Mouse (Mus musculus) CD8-positive naive resting alpha-beta T cell, adult 2 months (primary cell): ENCODE data around the gene Cyp2d11.
A peak's percentile ranks its signal among the peaks of the same experiment; 100 is the strongest.
"Not testable (repeated sequence)": the region's sequence is repeated elsewhere in the genome, so short reads cannot be mapped to it uniquely, and the experiment has no call there.

Experiments
- DNase-seq, 2 experiments: peaks; one replicate each; pipeline ENCODE4 v3.0.0; 2022; ENCODE audit warnings: low read depth in 2 of 2, low spot score in 2 of 2

Gene Cyp2d11

DNA sequence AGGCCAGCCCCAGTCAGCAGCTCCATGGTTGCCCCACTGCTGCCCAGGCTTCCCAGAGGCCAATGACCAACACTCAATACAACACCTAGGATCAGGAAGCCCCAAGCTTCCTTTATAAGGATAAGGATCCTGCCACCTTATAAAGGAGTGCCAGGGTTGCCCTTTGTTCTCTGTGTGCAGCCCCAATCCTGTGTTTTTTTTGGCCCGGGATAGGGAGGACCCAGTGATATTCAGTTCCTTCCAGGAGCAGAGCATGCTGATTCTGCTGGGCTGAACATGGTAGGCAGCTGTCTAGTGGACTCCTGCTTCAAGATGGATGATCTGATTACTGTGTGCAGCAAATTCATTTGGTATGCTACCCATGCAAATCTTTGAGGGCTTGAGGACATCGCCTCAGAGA is at the start of gene Cyp2d11:
TSS of gene Cyp2d11 (minus strand) at position 101 of the 400 bp plus-strand sequence.
- DNase-seq = not testable (repeated sequence)

DNA sequence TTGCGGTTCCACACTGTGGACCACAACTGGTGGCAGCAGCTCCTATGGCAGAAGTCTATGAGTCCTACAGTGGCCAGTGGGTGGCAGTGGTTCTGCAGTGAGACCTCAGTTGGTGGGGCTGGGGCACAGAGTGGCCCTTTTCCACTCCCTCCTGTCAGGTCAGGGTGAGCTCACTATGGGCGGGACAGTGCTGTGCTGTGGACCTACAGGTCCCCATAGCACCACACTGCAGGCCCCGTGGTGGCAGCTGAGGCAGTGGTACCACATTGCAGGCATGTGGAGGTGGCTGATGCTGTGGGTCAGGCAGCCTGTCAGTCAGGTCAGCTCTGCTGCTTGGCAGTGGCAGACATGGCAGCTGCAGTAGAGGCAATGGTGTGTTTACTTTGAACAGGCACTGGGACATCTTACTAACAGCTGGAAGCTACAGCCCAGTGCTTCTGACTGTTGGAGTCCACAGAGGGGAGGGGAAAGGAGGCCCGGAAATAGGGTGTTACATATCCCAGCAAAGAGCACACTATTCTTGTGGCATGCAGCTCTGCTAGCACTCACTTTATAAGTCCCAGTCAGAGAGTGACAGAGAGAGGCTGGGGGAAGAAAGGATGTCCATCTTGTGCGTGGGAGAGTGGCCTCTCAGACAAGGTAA is 44.3 kb upstream of the Cyp2d11 start:
- DNase-seq = no peak

DNA sequence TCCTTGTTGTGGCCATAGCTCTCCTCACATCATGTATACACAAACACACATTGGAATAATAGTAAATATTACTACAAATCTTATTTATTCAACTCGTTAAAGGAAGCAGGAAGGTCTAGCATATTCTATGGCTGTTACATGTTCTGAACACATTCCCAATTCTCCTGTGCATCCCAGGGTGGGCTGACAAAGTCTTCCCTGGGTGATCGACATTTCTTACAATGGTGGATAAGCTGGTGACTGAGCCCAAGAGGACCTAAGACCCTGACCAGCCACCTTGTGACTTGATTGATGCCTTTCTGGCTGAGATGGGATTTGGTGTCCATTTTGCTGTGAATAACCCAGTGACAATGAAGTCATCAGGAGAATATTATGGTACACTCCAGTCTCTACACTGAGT is 41.8 kb upstream of the Cyp2d11 start:
- DNase-seq = no peak

DNA sequence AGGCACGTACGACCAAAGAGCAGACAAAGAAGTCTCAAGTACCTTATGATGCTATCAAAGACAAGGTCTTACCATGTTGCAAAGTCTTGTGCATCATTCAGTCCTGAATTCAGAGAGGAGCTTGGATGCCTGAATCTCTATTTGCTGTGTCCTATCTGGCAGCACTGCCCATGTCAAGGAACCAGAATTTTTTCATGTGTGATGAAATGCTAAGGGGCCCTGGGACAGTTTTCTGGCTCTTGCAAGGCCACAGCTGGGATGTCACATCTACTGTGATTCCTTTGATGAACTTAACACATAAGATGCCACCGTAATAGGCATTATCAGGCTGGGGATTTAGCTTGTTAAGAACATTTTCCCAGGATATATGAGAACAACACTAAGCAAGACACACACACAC is 41.2 kb upstream of the Cyp2d11 start:
- DNase-seq = no peak

DNA sequence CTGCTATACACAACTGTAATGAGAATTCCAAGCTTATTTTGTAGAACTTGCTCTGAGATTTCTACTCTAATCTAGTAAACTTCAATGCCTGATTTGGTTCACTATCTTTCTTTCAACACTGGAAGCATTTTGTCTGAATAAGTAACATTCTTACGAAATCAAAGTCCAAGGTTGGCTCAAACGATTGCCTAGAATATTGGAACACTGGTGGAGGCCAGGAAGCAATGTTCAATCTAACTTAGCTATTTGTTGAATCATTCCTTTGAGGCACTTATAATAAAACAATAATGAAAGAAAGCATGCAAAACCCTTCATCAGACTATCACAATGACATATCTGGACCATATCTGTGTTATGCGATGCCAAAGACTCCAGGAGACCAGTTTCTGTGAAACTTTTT is 40.7 kb upstream of the Cyp2d11 start:
- DNase-seq = no peak

DNA sequence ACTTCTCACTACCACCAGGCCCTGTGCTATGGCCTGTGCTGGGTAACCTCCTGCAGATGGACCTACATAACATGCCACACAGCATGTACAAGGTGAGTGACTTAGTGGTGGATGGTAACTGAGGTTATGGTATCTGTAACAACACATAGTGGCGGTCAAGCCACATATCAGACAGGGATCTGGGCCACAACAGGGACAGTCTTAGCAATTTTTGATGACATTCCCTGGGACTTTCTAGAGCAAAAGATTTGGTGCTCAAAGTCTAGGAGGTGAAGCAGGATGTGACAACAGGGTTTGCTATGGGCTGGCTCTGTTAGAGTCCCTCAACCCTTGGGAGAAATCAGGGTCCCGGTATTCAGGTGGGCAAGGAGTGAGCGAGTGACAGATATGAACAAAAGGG is 39.8 kb upstream of the Cyp2d11 start:
- DNase-seq = no peak

DNA sequence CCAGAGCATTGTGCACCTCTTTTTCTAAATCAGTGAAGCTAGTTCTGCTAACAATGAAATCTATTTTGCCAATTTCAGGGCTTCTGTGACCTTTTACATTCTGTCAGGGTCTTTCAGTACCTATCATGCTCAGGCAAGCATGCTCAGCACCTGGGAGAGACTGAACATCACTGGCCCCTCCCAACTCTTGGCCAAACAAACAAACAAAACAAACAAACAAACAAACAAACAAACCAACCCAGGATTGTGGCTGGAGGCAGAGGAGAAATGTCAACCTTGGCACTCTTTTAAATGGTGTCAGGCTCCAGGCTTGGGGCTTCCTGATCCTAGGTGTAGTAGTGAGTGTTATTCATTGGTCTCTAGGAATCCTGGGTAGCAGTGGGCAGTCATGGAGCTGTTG is 39.3 kb upstream of the Cyp2d11 start, which contains the start of gene Cyp2d9:
TSS of gene Cyp2d9 (plus strand) at position 301 of the 400 bp plus-strand sequence.
- DNase-seq = no peak

DNA sequence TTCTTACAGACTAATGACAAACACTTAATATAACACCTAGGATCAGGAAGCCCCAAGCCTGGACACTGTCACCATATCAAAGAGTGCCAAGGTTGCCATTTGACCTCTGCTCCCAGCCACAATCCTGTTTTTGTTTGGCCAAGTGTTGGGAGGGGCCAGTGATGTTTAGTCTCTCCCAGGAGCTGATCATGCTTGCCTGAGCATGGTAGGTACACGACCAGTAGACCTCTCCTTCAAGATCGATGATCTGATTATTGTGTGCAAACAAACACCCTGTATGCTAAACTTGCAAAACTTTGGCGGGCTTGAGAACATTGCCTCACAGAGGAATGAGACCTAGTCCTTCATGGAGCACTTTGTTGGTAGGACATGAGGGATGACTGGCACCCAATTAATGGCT is 29.6 kb upstream of the Cyp2d11 start:
- DNase-seq = no peak

DNA sequence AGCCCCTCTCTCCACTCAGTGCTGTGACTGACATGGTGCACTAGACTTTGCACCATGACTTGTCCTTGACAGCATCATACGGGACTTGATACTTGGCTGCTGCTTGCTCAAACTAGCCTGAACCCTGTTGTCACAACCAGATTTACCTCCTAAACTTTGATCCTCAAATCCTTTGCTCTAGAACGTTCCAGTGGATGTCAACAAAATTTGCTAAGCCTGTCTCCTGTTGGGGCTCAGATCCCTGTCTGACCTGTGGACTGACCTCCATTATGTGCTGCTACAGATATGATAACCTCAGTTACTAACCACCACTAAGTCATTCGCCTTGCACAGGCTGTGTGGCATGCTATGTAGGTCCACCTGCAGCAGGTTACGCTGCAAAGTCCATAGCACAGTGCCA is 29.1 kb upstream of the Cyp2d11 start:
- no peak for DNase-seq

DNA sequence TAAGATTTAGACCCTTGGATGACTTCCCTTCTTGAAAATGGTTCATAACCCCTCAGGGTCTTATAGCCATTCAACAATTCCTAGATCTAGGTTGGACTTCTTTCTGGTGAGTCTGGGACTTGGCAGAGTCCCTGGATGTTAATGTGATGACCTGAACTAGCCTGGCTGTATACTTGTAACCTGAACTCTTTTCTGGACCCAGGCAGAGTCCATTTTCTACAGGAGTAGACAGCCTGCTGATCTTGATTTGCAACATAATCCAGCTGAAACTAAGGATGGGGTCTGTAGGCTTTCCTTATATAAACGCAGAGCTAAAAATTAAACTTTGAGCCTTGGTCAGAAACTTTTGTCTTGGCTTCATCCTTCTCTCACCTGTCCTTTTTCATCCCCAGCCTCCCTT is 24.8 kb upstream of the Cyp2d11 start:
- DNase-seq = no peak

DNA sequence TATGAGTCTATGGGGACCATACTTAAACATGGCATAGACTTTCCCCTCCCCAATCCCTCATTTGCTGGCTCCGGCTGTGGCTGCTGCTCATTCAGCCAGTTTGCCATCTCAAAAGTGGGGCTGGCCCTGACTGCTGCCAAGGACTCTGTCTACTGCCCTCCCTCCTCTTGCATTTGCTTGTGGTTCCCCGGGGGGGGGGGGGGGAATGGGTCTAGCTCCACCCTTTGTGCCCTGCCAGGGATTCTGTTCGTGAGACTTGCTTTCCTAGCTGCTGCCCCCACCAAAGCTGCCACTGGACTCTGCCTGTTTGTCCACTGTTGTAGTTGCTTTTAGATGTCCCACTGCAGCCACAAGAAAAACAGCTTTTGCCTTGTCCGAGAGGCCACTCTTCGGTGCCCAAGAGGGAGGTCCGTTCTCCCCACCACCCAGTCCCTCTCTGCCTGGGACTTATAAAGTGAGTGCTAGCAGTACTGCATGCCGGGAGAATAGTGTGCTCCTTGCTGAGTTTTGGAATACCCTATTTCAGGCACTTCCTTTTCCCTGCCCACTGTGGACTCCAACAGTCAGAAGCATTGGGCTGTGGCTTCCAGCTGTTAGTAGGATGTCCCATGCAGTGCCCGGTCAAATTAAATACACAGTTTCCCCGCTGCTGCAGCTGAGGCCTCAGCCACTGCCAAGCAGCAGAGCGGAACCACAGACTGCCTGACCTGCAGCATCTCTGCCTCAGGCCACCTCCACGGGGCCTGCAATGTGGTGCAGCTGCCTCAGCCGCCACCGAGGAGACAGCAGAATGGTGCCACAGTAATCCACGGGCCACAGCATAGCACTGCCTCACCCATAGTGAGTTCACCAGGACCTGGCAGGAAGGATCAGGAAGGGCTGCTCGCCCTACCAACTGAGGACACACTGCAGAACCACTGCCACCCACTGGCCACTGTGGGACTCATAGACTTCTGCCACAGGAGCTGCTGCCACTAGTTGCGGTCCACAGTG is 23.3 kb upstream of the Cyp2d11 start:
- DNase-seq = peak; percentile 60 to 70

DNA sequence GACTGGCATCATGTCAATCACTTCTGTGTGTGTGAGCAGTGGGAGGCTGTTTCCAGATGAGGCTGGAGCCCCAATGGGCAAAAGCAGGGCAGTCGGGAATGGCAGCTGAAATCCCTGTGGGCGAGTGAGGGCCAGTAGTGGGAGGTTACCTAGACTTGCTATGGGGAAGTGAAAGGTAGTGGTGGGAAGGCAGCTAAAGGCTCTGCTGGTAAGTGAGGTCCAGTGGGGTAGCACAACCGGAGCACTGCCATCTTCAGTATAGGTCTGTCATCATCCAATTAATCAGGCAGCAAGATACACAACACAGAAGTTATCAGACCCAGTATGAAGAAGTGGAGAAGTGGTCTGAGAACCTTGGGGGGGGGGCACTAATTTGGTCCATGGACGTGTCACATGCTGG is 13.7 kb upstream of the Cyp2d11 start:
- no peak for DNase-seq

DNA sequence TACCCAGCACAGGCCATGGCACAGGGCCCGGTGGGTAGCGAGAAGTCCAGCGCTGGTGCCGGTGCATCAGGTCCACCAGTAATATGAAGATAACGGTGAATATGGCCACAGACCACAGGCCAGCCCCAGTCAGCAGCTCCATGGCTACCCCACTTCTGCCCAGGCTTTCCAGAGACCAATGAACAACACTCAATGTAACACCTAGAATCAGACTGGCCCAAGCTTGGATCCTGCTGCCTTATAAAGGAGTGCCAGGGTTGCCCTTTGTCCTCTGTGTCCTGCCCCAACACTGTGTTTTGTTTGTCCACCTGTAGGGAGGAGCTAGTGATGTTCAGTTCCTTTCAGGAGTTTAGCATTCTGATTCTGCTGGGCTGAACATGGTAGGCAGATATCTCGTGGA is 13.2 kb upstream of the Cyp2d11 start, which contains the start of gene Cyp2d10:
TSS of gene Cyp2d10 (minus strand) at position 215 of the 400 bp plus-strand sequence.
- DNase-seq = no peak

DNA sequence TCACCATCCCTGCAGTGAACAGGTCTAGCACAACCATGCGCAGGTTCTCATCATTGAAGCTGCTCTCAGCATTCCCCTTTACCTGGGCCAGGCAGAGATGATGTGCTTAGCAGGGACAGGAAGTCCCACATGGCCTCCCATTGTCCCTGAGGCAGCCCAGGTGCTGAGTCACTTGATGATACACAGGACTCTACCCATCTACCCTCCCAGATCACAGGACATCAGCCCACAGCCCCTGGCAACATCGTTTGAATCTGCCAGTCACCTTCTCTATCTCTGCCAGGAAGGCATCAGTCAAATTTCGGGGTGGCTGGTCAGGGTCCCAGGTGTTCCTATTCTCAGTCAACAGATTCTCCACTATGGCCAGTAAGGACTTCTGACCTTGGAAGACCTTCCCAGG is 10.3 kb upstream of the Cyp2d11 start:
- no peak for DNase-seq

DNA sequence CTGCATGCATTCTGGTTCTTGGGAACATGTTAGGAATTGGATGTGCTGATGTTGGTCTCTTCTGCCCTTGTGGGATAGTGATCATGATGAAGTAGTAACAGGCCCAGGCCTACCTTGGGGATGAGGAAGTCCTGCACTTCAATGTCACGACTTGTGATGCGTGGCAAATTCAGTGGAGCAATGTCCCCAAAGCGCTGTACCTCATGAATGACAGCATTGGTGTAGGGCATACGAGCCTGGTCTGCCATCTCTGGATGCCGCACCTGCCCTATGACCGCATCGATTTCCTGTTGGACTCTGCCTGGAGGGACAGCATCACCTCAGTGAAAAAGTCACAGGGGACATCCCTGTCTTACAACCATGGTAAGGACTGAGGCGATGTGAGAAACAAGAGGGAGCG is 9.8 kb upstream of the Cyp2d11 start:
- DNase-seq = no peak

DNA sequence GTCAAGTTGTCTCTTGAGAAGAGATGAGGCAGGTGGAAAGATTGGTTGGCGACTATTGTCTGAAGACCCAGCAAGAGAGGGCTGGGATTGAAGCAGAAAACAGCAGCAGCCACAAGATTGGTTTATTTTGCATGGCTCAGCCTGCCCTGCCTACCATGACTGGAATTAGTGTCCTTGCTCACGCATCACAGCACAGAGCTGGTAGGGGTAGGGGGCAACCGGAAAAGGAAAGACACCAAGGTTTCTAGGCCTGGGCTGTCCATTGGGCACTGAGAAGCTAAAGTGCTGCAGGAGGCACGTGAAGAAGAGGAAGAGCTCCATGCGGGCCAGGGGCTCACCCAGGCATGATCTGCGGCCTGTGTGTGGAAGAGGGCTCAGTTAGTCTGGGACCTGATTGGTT is 8.9 kb upstream of the Cyp2d11 start:
- no peak for DNase-seq

DNA sequence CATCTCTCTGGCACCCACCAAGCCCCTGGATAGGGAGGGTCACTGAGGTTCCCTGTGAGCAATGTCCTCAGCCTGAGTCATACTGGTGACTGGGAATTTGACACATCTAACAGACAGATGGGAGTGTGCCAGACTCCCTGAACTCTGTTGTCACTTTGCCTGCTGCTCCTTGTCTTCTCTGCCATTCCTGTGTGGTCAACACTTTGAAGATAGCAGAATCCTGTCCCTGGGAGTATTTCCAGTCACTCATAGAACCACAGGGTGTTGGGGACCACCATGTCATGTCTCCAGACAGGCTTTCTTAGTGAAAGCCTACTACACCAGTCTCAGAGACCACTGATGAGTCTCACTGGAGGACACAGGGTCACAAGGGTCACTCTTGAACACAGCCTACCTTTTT is 8.3 kb upstream of the Cyp2d11 start:
- DNase-seq = no peak

DNA sequence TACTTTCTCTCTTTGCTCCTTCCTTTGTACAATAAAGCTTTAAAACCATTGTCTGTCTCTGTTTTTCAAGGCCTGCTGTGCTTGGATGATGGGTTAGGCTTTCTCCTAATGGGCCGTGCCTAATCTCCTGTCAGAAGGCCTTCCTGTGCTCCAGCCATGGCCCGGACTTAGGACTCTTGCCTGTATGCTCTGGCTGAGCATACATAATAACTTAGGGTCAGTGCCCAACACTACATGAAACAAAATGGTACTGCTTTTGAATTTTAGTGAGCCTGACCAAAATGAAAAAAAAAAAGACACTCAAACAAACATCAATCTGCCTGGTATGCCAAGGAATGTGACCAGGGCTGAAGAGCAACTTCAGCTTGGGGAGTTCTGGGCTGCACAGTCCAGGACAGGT is 7.7 kb upstream of the Cyp2d11 start:
- no peak for DNase-seq

DNA sequence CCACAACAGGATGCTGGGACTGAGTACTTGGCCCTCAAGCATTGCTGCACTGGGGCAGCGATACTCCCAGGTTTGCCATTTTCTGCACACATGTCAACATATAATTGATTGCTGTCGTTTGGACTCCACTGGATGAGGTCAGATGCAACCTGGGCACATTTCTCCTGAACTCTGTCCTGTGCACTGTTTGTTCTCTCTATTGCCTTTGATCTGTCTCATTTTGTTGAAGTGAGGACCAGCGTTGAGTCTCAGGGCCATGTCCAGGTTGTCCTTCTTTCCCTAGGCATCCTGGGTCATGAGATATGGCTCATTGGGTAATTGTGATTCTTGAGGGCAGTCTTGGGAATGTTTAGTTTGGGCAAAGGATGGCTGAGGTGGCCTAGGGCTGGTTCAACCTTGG is 2.1 kb upstream of the Cyp2d11 start:
- DNase-seq = not testable (repeated sequence)

DNA sequence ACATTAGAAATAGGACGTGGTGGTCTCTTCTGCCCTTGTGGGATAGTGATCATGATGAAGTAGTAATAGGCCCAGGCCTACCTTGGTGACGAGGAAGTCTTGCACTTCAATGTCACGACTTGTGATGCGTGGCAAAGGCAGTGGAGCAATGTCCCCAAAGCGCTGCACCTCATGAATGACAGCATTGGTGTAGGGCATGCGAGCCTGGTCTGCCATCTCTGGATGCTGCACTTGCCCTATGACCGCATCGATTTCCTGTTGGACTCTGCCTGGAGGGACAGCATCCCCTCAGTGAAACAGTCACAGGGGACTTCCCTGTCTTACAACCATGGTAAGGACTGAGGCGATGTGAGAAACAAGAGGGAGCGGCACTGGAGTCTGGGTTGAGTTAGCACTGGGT is 3.9 kb downstream of the Cyp2d11 start:
- DNase-seq = not testable (repeated sequence)

DNA sequence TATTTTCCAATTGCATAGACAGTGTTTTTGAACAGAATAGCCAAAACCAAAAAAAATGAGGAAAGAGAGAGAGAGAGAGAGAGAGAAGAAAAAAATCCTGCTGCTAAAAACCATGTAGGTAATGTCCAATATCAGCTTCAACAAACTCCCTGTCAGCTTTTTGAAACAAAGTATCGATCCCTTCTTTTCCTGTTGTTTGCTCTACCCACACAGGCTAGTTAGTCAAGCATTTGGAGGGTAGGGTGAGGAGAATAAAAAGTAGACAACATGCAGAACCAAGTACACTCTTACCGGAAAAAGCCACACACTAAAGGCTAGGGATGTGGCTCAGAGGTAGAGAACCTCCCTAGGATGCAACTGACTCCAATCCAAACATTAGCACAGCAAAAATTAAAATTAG is 8.1 kb downstream of the Cyp2d11 start:
- no peak for DNase-seq

DNA sequence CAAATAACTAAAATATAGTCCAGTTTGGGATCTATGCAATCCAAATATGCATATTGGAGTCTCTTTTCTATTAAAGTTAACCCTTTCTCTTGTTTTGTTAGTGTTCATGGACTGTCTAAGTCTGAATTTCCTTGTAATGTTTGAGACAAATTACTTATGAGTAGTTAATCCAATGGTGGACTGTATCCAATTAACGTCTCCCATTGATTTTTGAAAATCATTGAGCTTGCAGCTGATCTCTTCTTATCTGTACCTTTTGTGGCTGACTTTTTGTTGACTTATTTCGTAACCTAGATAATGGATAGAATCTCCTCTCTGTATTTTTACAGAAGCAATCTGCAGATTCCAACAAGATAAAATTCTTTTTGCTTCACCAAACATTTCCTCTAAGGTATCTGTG is 11.4 kb downstream of the Cyp2d11 start:
- no peak for DNase-seq
